Mouse (Mus musculus) megakaryocyte progenitor cell, adult 5-6 weeks (primary cell): ENCODE measurements around the gene Vmn1r1. TPM values are rescaled to one million over a fixed set of nuclear protein-coding genes. Genes with fewer than 3 reads are reported as not detected.

Experiments used
- total RNA-seq, 2 experiments: library from RNA; stranded (forward) in 1 of 2; stranded (reverse) in 1 of 2; fragments of 157-497, 149-512 nt in 1 of 2; fragments of 200-1000 nt in 1 of 2; gene quantifications; 2 replicates each; pipeline versions ENCODE4 v1.2.3 to v1.2.4; 2015 to 2017

Gene Vmn1r1
- total RNA-seq, 2 experiments from 2014 or later = not detected

Other genes starting within 250 kb of the Vmn1r1 start
- 2.5 and 3.3 TPM in 2 replicates for gene Enah, start 144.5 kb downstream of the Vmn1r1 start, total RNA-seq (2015)
- gene Enah, start 144.5 kb downstream of the Vmn1r1 start, total RNA-seq (2017) = 4.1 and 6.1 TPM in 2 replicates
- 157 and 164 TPM in 2 replicates for gene Srp9, start 39.7 kb downstream of the Vmn1r1 start, total RNA-seq (2015)
- 123 and 133 TPM in 2 replicates for gene Srp9, start 39.7 kb downstream of the Vmn1r1 start, total RNA-seq (2017)
- gene Degs1, start 118.3 kb upstream of the Vmn1r1 start, total RNA-seq (2015) = 70.1 and 75.7 TPM in 2 replicates
- 27.7 and 33.6 TPM in 2 replicates for gene Degs1, start 118.3 kb upstream of the Vmn1r1 start, total RNA-seq (2017)
- gene Fbxo28, start 177.1 kb upstream of the Vmn1r1 start, total RNA-seq (2015) = 14.2 and 14.3 TPM in 2 replicates
- 10.8 and 12.7 TPM in 2 replicates for gene Fbxo28, start 177.1 kb upstream of the Vmn1r1 start, total RNA-seq (2017)
- gene Trp53bp2, start 244.7 kb upstream of the Vmn1r1 start, total RNA-seq (2015) = 12.3 and 17.5 TPM in 2 replicates
- 7.5 and 10.6 TPM in 2 replicates for gene Trp53bp2, start 244.7 kb upstream of the Vmn1r1 start, total RNA-seq (2017)